Mouse (Mus musculus): Measurements from ENCODE around the gene Zbtb34.

Gene Zbtb34

GRCm38 (mm10) chr2:33430771-33431699, at the start of gene Zbtb34:
Zbtb34 (minus strand) TSS chr2:33431324.
- peak; percentile 73 for DNase-seq

GRCm38 (mm10) chr2:33477961-33478755, 47.0 kb upstream of the Zbtb34 start:
- no peak for DNase-seq

- DNase-seq = no peak
These were observed 44.8 kb upstream of the Zbtb34 start for GRCm38 (mm10) chr2:33475961-33476360.

- DNase-seq = peak; percentile 97
These were observed 37.5 kb upstream of the Zbtb34 start, which contains the start of gene Zbtb43 for GRCm38 (mm10) chr2:33468466-33469097. Zbtb43 (minus strand) TSS chr2:33468559.

GRCm38 (mm10) chr2:33467546-33468465, 36.7 kb upstream of the Zbtb34 start:
- peak; percentile 6 for DNase-seq

- DNase-seq = no peak
These were observed 34.8 kb upstream of the Zbtb34 start for GRCm38 (mm10) chr2:33465966-33466365.

GRCm38 (mm10) chr2:33465215-33465614, 34.1 kb upstream of the Zbtb34 start:
- DNase-seq = no peak

- no peak for DNase-seq
These were observed 30.9 kb upstream of the Zbtb34 start for GRCm38 (mm10) chr2:33462066-33462465.

- no peak for DNase-seq
These were observed 29.9 kb upstream of the Zbtb34 start for GRCm38 (mm10) chr2:33461066-33461465.

GRCm38 (mm10) chr2:33459660-33460059, 28.5 kb upstream of the Zbtb34 start:
- no peak for DNase-seq

GRCm38 (mm10) chr2:33456696-33457095, 25.6 kb upstream of the Zbtb34 start:
- DNase-seq = no peak

GRCm38 (mm10) chr2:33456242-33456641, 25.1 kb upstream of the Zbtb34 start:
- no peak for DNase-seq

GRCm38 (mm10) chr2:33455350-33455749, 24.2 kb upstream of the Zbtb34 start:
- DNase-seq = no peak

- DNase-seq = no peak
These were observed 23.7 kb upstream of the Zbtb34 start for GRCm38 (mm10) chr2:33454816-33455215.

- no peak for DNase-seq
These were observed 22.4 kb upstream of the Zbtb34 start for GRCm38 (mm10) chr2:33453476-33453875.

- DNase-seq = no peak
These were observed 21.6 kb upstream of the Zbtb34 start for GRCm38 (mm10) chr2:33452721-33453120.

- no peak for DNase-seq
These were observed 21.0 kb upstream of the Zbtb34 start for GRCm38 (mm10) chr2:33452140-33452539.

- DNase-seq = no peak
These were observed 20.2 kb upstream of the Zbtb34 start for GRCm38 (mm10) chr2:33451038-33451978.

- no peak for DNase-seq
These were observed 18.2 kb upstream of the Zbtb34 start for GRCm38 (mm10) chr2:33449119-33449873.

- no peak for DNase-seq
These were observed 15.7 kb upstream of the Zbtb34 start for GRCm38 (mm10) chr2:33446796-33447195.
